Mouse (Mus musculus): ENCODE data around the gene Tlx3. TPM values are rescaled to one million over a fixed set of nuclear protein-coding genes. Genes with fewer than 3 reads are reported as not detected.

Gene Tlx3
- polyA plus RNA-seq, 1 experiment from 2014 or later: not detected

- H3K27me3 ChIP-seq (replicated peaks; ENCODE audit: insufficient read depth, low read length): peaks cover 58% of the 10 kb centered on the region
- no peak overlapping the region for H3K4me3 ChIP-seq (ENCODE audit: low read depth, low read length)
- H3K27ac ChIP-seq (ENCODE audit: low read length): no peak overlapping the region
- DNase-seq (ENCODE audit: low spot score): no peak
- no peak for ATAC-seq
- no peaks in the 10 kb centered on the region for H3K4me1 ChIP-seq (ENCODE audit: insufficient read depth, low read depth, low read length)
- WGBS: under 1% methylated on average over 11 of the region's 12 CpGs
- no peaks in the 10 kb centered on the region for H3K9me3 ChIP-seq (ENCODE audit: low read length)
- H3K4me2 ChIP-seq (replicated peaks; ENCODE audit: low read depth, low read length): no peak overlapping the region
- no peak for TF ChIP-seq CTCF (IDR thresholded peaks at IDR 0.05)
- TF ChIP-seq EP300 (IDR thresholded peaks at IDR 0.05): no peak
- H3K36me3 ChIP-seq (ENCODE audit: insufficient read depth, low read length): no peaks in the 10 kb centered on the region
- H3K9ac ChIP-seq (replicated peaks; ENCODE audit: low read depth): no peak overlapping the region
These were observed 9.7 kb downstream of the Tlx3 start for GRCm38 (mm10) chr11:33193695-33194094.

- no peak for ATAC-seq
- TF ChIP-seq EP300 (IDR thresholded peaks at IDR 0.05) (no peak), CTCF (IDR thresholded peaks at IDR 0.05) (no peak)
- peaks cover 14% of the 10 kb centered on the region; the same call in 1 of the 2 replicates for H3K27me3 ChIP-seq (replicated peaks; ENCODE audit: insufficient read depth, low read length)
These were observed 21.6 kb downstream of the Tlx3 start for GRCm38 (mm10) chr11:33181804-33182203.

GRCm38 (mm10) chr11:33180701-33181116 lies 22.7 kb downstream of the Tlx3 start:
- H3K9me3 ChIP-seq (ENCODE audit: low read length): no peaks in the 10 kb centered on the region
- H3K36me3 ChIP-seq (ENCODE audit: insufficient read depth, low read length): no peaks in the 10 kb centered on the region
- 4% methylated on average over 18 of the region's 18 CpGs for WGBS
- ATAC-seq: no peak
- peak overlapping the region; percentile 36 for H3K4me2 ChIP-seq (replicated peaks; ENCODE audit: low read depth, low read length)
- no peak overlapping the region for H3K9ac ChIP-seq (replicated peaks; ENCODE audit: low read depth)
- DNase-seq (ENCODE audit: low spot score): no peak
- no peak overlapping the region for H3K27ac ChIP-seq (ENCODE audit: low read length)
- no peak for TF ChIP-seq CTCF (IDR thresholded peaks at IDR 0.05)
- TF ChIP-seq EP300 (IDR thresholded peaks at IDR 0.05): no peak
- no peaks in the 10 kb centered on the region for H3K4me1 ChIP-seq (ENCODE audit: insufficient read depth, low read depth, low read length)
- H3K4me3 ChIP-seq (ENCODE audit: low read depth, low read length): 0 out of 2 replicates have a peak overlapping the region, but pooled peaks have one; percentile 5
- H3K27me3 ChIP-seq (replicated peaks; ENCODE audit: insufficient read depth, low read length): peaks cover 15% of the 10 kb centered on the region; the same call in 1 of the 2 replicates

More at GRCm38 (mm10) chr11:33181804-33182203, 21.6 kb downstream of the Tlx3 start:
- no peaks in the 10 kb centered on the region for H3K4me1 ChIP-seq (ENCODE audit: insufficient read depth, low read depth, low read length)
- H3K36me3 ChIP-seq (ENCODE audit: insufficient read depth, low read length): no peaks in the 10 kb centered on the region
- H3K27ac ChIP-seq (ENCODE audit: low read length): no peak overlapping the region
- DNase-seq (ENCODE audit: low spot score): no peak
- H3K4me3 ChIP-seq (ENCODE audit: low read depth, low read length): no peak overlapping the region
- H3K9ac ChIP-seq (replicated peaks; ENCODE audit: low read depth): no peak overlapping the region
- no peak overlapping the region for H3K4me2 ChIP-seq (replicated peaks; ENCODE audit: low read depth, low read length)
- WGBS: 78% methylated on average over 3 of the region's 3 CpGs
- no peaks in the 10 kb centered on the region for H3K9me3 ChIP-seq (ENCODE audit: low read length)

- no peaks in the 10 kb centered on the region for H3K36me3 ChIP-seq (ENCODE audit: insufficient read depth, low read length)
- no peak overlapping the region for H3K27ac ChIP-seq (ENCODE audit: low read length)
- peaks cover 15% of the 10 kb centered on the region; the same call in 1 of the 2 replicates for H3K27me3 ChIP-seq (replicated peaks; ENCODE audit: insufficient read depth, low read length)
- 62% methylated on average over 1 of the region's 1 CpGs for WGBS
- no peak overlapping the region for H3K9ac ChIP-seq (replicated peaks; ENCODE audit: low read depth)
- H3K4me3 ChIP-seq (ENCODE audit: low read depth, low read length): no peak overlapping the region
- DNase-seq (ENCODE audit: low spot score) (no peak), ATAC-seq (no peak)
- no peaks in the 10 kb centered on the region for H3K4me1 ChIP-seq (ENCODE audit: insufficient read depth, low read depth, low read length)
- H3K9me3 ChIP-seq (ENCODE audit: low read length): no peaks in the 10 kb centered on the region
- no peak overlapping the region for H3K4me2 ChIP-seq (replicated peaks; ENCODE audit: low read depth, low read length)
- TF ChIP-seq EP300 (IDR thresholded peaks at IDR 0.05) (no peak), CTCF (IDR thresholded peaks at IDR 0.05) (no peak)
These were observed 23.6 kb downstream of the Tlx3 start for GRCm38 (mm10) chr11:33179802-33180201.

- peaks cover 15% of the 10 kb centered on the region for H3K27me3 ChIP-seq (replicated peaks; ENCODE audit: insufficient read depth, low read length)
- DNase-seq (ENCODE audit: low spot score) (peak; percentile 66), ATAC-seq (no peak)
These were observed 26.7 kb downstream of the Tlx3 start for GRCm38 (mm10) chr11:33176525-33177245.

GRCm38 (mm10) chr11:33175768-33176167 lies 27.6 kb downstream of the Tlx3 start:
- DNase-seq (ENCODE audit: low spot score) (no peak), ATAC-seq (no peak)
- Histone ChIP-seq H3K9ac (replicated peaks; ENCODE audit: low read depth) (no peak overlapping the region), H3K27ac (ENCODE audit: low read length) (no peak overlapping the region), H3K36me3 (ENCODE audit: insufficient read depth, low read length) (no peaks in the 10 kb centered on the region), H3K9me3 (ENCODE audit: low read length) (no peaks in the 10 kb centered on the region), H3K27me3 (replicated peaks; ENCODE audit: insufficient read depth, low read length) (peaks cover 18% of the 10 kb centered on the region), H3K4me3 (ENCODE audit: low read depth, low read length) (no peak overlapping the region), H3K4me2 (replicated peaks; ENCODE audit: low read depth, low read length) (no peak overlapping the region), H3K4me1 (ENCODE audit: insufficient read depth, low read depth, low read length) (no peaks in the 10 kb centered on the region)
- 39% methylated on average over 3 of the region's 3 CpGs for WGBS
- TF ChIP-seq EP300 (IDR thresholded peaks at IDR 0.05): no peak
- no peak for TF ChIP-seq CTCF (IDR thresholded peaks at IDR 0.05)

More at GRCm38 (mm10) chr11:33176525-33177245, 26.7 kb downstream of the Tlx3 start:
- H3K36me3 ChIP-seq (ENCODE audit: insufficient read depth, low read length): no peaks in the 10 kb centered on the region
- H3K4me2 ChIP-seq (replicated peaks; ENCODE audit: low read depth, low read length): no peak overlapping the region
- no peaks in the 10 kb centered on the region for H3K4me1 ChIP-seq (ENCODE audit: insufficient read depth, low read depth, low read length)
- H3K9me3 ChIP-seq (ENCODE audit: low read length): no peaks in the 10 kb centered on the region
- 32% methylated on average over 20 of the region's 20 CpGs for WGBS
- no peak overlapping the region for H3K4me3 ChIP-seq (ENCODE audit: low read depth, low read length)
- H3K27ac ChIP-seq (ENCODE audit: low read length): no peak overlapping the region
- H3K9ac ChIP-seq (replicated peaks; ENCODE audit: low read depth): no peak overlapping the region
- TF ChIP-seq CTCF (IDR thresholded peaks at IDR 0.05) (peak; percentile 89), EP300 (IDR thresholded peaks at IDR 0.05) (no peak)

Data from lung, postnatal 0 days (tissue).